Mouse (Mus musculus): ENCODE measurements around the gene Adamts2.
A peak's percentile ranks its signal among the peaks of the same experiment; 100 is the strongest.

Gene Adamts2

GRCm38 (mm10) chr11:50848520-50849137, 246.7 kb downstream of the Adamts2 start:
- no peak for DNase-seq (ENCODE audit: inconsistent ontology term)

GRCm38 (mm10) chr11:50849310-50849709, 247.4 kb downstream of the Adamts2 start:
- no peak for DNase-seq (ENCODE audit: inconsistent ontology term)

GRCm38 (mm10) chr11:50850177-50850735, 248.4 kb downstream of the Adamts2 start, which contains the start of gene Grm6:
Grm6 (plus strand) TSS chr11:50850685.
- DNase-seq (ENCODE audit: inconsistent ontology term) = peak; percentile 14

- DNase-seq (ENCODE audit: inconsistent ontology term) = peak; percentile 40
Measured at GRCm38 (mm10) chr11:50850989-50851601, 249.2 kb downstream of the Adamts2 start.

All from Muller cell, postnatal 12 days (primary cell).